Mouse (Mus musculus): ENCODE data around the gene Klhl10.

Gene Klhl10

GRCm38 (mm10) chr11:100408835-100409462 lies 32.8 kb upstream of the Klhl10 start:
- DNase-seq: no peak

GRCm38 (mm10) chr11:100409686-100410085 lies 32.0 kb upstream of the Klhl10 start:
- no peak for DNase-seq

- no peak for DNase-seq
These were observed 30.0 kb upstream of the Klhl10 start for GRCm38 (mm10) chr11:100411736-100412135.

GRCm38 (mm10) chr11:100413541-100413940 lies 28.2 kb upstream of the Klhl10 start:
- no peak for DNase-seq

- peak; percentile 92 for DNase-seq
These were observed 27.4 kb upstream of the Klhl10 start, which contains the start of gene P3h4 for GRCm38 (mm10) chr11:100414021-100414913. TSS of gene P3h4 (minus strand) at chr11:100414836.

- DNase-seq: peak; percentile 81
These were observed 26.5 kb upstream of the Klhl10 start, which contains the start of gene Fkbp10 for GRCm38 (mm10) chr11:100414914-100415822. TSS of gene Fkbp10 (plus strand) at chr11:100415697.

- DNase-seq: peak; percentile 52
These were observed 20.2 kb upstream of the Klhl10 start for GRCm38 (mm10) chr11:100421537-100421936.

- DNase-seq: no peak
These were observed 17.9 kb upstream of the Klhl10 start for GRCm38 (mm10) chr11:100423836-100424235.

GRCm38 (mm10) chr11:100425851-100426250 lies 15.9 kb upstream of the Klhl10 start:
- DNase-seq: peak; percentile 87

GRCm38 (mm10) chr11:100426820-100427219 lies 14.9 kb upstream of the Klhl10 start:
- DNase-seq: no peak

- no peak for DNase-seq
These were observed 13.0 kb upstream of the Klhl10 start for GRCm38 (mm10) chr11:100428612-100429199.

GRCm38 (mm10) chr11:100430052-100430451 lies 11.7 kb upstream of the Klhl10 start:
- DNase-seq: no peak

GRCm38 (mm10) chr11:100432002-100432401 lies 9.7 kb upstream of the Klhl10 start:
- DNase-seq: no peak

- DNase-seq: no peak
These were observed 6.0 kb upstream of the Klhl10 start for GRCm38 (mm10) chr11:100435678-100436246.

- no peak for DNase-seq
These were observed 3.8 kb upstream of the Klhl10 start for GRCm38 (mm10) chr11:100437901-100438300.

- peak; percentile 92 for DNase-seq
These were observed 810 bp upstream of the Klhl10 start for GRCm38 (mm10) chr11:100440691-100441522.

- peak; percentile 41 for DNase-seq
These were observed 908 bp downstream of the Klhl10 start for GRCm38 (mm10) chr11:100442625-100443024.

GRCm38 (mm10) chr11:100457247-100457646 lies 15.5 kb downstream of the Klhl10 start:
- DNase-seq: no peak

GRCm38 (mm10) chr11:100457711-100458110 lies 16.0 kb downstream of the Klhl10 start:
- no peak for DNase-seq

GRCm38 (mm10) chr11:100462699-100463098 lies 21.0 kb downstream of the Klhl10 start:
- no peak for DNase-seq

GRCm38 (mm10) chr11:100465229-100465792 lies 23.6 kb downstream of the Klhl10 start:
- no peak for DNase-seq
